Mouse (Mus musculus): ENCODE measurements around the gene Lmbr1.
A peak's percentile ranks its signal among the peaks of the same experiment; 100 is the strongest.
"Not testable (repeated sequence)": the region's sequence is repeated elsewhere in the genome, so short reads cannot be mapped to it uniquely, and the experiment has no call there.

Lmbr1 gene

DNA sequence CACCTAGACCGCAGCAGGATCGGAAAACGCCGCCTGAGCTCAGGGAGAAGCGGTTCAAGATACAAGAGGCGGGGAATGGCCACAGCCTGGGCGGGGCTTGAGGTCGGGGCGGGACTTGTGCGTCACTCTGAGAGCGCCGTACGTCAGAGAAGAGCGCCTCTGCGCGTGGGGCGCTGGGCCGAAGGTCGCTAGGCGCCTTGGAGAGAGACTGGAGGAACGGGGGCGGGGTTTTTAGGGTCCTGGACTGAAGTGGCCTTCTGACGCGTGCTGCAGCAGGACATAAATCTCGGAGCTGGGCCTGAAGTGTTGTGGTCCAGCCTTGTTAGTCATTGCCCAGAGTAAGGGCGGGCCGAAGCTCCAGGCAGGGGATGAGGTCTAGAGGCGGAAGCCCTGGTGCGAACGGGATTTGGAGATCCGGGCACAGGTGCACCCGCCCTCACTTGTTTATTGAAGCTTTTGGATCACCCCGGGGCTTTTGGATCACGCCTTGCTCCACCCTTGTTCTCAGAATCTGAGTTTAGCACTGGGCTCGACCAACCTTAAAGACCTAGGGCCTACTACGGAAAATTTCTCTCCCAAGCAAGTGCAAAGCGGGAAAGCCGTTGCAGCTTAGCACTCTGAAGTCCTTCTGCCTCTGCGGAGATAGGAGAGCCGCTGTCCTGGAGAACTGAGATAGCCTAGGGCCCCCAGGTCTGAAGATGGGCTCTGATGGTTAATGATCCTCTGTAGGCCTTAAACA is at the start of gene Lmbr1:
Gene Lmbr1 (minus strand): TSS at position 93 of the 739 bp plus-strand sequence.
- ATAC-seq (ENCODE audit: low TSS enrichment) = peak; percentile 96

DNA sequence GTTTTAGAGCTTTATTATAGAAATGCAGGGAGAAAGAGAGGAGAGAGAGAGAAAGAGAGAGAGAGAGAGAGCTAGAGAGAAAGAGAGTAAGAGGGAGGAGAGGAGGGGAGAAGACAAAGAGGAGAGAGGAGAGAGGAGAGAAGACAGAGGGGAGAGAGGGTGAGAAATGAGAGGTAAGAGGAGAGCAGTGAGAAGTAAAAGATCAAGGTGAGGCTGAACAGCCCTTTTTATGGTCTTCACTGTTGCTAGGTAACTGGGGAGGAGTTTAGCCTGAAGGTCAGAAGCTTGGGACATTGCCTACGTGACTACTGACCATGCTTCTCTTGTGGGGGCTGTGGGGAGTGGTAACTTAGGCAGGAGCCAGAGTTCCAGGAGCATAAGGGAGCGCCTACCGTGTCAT is 45.1 kb upstream of the Lmbr1 start:
- ATAC-seq (ENCODE audit: low TSS enrichment) = not testable (repeated sequence)

DNA sequence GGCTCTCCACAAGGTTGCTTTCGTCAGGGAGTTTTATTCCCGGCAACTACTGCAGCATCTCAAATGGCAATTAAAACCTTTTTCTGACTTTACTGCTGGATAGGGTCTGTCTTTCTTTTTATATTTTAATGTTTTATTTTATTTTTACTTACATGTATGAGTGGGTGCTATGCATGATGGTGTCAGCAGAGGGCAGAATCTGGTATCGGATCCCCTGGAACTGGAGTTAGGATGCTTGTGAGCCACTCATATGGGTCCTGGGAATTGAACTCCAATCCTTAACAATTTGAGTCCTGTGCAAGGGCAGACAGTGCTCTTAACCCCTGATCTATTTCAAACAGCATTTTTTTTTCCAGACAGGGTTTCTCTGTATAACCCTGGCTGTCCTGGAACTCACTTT is 34.9 kb upstream of the Lmbr1 start:
- ATAC-seq (ENCODE audit: low TSS enrichment) = no peak

DNA sequence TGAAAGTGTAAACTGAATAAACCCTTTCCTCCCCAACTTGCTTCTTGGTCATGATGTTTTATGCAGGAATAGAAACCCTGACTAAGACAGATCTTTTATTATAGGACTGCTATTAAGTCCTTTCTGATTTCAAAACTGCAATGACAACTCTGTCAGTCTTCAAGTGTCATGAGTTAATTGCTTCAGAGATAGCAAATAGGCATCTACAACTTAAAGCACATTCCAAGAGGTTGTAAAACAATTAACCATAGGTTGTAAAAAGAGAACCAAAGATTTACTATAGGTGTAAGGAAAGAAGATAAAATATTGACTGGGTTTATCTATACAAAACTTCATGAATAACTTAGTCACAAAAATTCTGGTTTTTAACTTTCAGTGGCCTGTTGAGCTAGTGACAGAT is 32.7 kb upstream of the Lmbr1 start:
- ATAC-seq (ENCODE audit: low TSS enrichment) = no peak

DNA sequence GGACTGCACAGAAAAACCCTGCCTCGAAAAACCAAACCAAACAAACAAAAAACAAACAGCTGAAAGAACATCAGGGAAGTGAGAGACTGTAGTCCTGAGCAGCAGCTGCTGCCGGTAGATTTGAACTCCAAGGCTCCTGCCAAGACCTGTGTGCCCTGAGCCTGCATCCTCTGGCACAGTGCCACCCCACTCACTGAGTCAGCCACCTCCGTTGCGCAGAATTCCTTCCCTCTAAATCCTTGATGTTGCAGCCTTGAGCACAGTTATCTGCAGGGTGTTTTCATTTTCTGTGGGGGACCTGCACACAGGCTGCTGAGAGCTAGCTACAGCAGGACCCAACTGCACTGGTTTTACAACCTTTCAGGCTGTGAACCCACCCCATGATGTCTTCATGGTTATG is 20.2 kb upstream of the Lmbr1 start:
- ATAC-seq (ENCODE audit: low TSS enrichment) = no peak

DNA sequence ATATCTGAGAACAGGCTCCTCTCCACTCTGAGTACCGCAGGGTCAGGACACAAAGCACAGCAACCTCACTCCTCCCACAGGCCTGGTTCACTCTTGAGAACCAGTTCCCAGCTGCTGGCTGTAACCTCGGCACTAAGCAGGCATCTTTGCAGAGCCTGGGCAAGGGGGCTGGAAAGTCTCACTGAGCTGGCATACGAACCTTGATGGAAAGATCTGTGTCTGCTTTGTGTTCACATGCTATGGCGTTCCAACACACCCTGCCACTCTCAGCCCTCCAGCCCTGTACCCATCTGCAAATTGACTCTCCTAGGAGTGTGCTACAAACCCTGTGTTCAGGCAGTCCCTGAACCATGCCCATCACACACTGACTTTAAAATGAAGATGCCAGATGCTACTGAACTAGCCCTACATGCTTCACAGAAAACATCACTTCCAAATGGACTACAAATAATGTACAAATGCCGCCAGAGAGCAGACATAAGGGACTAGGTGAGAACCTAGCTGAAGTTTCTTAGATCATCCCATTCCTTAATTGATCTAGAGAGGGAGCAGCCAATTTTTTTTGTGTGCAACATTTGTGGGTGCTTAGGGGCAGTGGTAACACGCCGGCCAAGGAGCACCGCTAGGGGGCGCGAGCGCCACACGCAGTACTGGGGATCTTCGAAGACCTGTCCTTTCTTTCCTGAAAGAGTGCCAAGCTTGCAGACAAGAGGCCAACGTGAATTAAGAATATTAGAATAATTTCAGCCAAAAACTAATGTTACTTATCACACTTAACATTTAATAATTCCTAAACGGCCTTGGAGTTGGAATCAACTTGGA is 11.0 kb upstream of the Lmbr1 start:
- peak; percentile 83 for ATAC-seq (ENCODE audit: low TSS enrichment)

DNA sequence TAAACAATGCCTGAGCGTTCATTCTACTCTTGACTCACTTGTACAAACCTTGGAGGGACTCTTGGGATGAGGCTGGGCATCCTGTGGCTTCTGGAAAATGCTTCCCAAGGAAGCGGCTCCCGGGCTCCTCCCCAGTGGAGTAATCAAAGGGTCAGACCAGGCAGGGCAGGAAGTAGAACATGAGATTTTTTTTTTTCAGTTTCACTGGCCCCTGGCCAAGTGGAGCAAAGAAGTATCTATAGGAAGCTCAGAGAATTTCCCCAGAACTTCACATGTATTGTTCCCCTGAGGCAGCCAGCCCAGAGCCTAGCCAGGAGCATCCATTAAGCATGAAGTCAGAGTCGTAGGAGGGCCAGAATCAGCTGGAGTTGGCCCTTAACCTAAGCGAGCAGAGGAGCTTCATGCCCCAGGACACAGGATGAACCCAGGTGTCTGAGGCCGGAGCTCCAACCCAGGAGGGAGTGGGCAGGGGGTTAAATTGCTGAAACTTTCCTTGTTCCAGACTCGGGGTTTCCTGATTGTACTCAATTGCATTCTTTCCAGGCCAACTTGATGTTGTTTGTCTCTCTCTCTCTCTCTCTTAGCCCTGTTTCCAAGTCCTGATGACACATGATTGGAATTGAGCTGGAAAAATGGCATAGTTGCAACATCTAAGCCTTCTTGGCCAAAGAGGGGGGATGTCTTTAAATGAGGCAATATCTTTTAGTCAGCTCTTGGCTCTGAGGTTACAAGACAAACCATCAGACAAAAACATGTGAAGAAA is 10.2 kb upstream of the Lmbr1 start:
- ATAC-seq (ENCODE audit: low TSS enrichment) = no peak

DNA sequence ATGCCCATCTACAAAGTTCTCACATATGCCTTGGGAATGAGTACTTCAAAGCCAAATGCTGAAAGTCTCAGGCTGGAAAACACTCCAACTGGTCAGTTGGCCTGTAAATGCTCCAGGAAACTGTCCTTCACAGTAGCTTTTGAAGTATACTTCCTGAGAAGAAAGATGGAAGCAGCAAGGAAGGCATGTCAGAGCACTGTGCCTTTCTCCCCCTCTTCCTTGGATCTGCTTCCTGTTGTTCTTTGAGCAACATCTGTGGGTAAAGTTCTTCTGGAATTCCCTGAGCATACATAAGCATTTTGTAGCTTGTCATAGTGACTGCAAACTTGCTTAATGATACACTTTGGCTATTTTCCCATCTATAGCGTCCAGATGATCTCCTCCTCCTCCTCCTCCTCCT is 9.4 kb upstream of the Lmbr1 start:
- no peak for ATAC-seq (ENCODE audit: low TSS enrichment)

DNA sequence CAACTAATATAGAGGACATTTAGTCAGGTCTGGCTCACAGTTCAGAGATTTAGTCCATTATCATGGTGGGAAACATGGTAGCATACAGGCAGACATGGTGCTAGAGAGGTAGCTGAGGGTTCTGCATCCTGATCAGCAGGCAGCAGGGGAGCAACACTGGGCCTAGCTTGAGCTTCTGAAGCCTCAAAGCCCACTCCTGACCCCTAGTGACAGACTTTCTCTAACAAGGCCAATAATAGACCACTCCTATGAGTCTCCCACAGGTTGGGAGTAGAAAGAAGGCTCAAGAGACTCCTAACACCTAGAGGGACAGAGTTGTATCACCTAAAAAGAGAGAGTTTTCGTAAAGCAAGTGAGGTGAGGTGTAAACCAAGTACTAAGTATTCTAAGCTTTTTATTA is 4.6 kb upstream of the Lmbr1 start:
- no peak for ATAC-seq (ENCODE audit: low TSS enrichment)

DNA sequence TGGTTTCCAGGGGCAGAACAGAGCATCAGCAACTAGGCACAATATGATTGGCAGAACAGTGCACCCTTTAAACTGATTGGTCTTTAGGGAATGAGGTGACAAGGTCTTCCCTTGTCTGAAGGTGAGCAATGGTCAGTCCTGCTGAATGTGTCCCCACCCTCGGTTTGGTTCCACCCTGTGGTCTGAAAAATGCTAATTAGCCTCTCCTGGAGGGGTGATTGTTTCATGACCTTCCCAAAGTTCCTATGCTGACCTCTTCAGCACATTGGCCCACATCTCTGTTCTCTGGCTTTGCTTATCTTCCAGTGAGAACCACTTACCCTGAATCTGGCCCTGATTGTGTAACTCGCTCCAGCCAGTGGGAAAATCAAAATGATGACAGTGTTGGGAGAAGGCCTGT is 1.9 kb upstream of the Lmbr1 start:
- ATAC-seq (ENCODE audit: low TSS enrichment) = no peak

DNA sequence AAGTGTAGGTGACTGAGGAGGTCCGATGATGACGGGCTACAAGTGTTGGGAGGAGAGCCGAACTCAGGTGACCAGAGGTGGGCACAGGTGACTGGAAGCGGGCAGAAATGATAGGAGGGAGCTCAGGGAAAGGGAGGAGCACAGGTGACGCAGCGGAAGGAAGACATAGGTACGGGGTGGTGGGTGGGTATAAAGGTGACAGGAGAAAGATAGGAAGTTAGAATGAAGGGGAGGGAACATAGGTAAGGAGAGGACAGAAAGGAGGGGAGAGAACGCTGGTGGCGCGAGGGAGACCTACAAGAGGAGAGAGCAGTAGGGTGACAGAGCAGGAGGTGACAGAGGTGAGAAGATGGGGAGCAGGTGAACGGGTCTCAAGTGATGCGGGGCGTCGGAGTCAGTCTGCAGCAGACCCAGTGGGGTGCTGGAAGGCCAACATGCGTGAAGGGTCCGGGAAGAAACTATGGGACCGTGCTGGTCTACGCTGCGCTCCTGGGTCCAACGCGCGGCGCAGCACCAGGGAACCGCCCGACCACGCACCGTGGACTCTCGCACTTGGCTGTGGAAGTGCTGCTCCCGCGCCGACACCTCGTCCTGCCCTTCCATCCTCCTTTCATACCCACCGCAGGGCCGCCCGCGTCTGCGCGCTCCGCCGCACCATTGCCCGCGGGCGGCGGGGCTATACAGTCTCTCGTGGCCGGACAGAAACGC is 446 bp downstream of the Lmbr1 start:
- peak; percentile 76 for ATAC-seq (ENCODE audit: low TSS enrichment)

DNA sequence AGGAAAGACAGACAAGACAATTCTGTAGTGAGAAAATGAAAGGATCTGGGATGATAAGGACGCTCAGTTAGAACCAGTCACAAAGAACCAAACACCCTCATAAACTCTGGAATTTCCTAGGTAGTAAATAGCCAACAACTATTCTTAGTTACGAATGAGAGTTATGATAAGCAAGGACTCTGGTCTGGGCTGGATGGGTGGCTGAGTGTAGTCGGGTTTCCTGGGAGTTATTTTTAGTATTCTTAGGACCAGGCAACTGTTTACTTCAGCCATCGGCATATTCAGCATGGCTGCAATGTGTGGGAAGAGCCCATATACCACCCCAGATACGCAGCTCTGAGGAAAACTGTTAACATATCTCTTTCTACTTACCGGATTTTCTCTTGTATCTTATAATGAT is 14.7 kb downstream of the Lmbr1 start:
- no peak for ATAC-seq (ENCODE audit: low TSS enrichment)

DNA sequence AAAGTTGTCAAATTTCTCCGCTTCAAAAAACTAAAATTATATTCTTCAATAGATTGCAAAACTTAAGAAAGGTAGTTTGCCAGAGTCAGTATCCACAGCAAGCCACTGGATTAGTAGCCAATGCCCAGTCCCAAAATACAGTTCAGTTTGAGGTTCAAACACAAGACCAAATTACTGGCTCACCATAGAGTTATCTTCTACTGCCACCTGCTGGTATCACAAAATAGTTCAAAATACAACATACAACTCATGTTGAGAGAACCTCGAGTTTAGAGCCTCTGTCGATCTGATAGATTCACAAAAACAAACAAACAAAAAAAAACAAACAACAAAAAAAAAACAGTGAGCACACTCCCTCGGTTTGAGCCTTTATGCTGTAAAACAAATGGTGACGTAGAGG is 42.4 kb downstream of the Lmbr1 start:
- ATAC-seq (ENCODE audit: low TSS enrichment) = peak; percentile 57; the same call in 1 of the 2 replicates

DNA sequence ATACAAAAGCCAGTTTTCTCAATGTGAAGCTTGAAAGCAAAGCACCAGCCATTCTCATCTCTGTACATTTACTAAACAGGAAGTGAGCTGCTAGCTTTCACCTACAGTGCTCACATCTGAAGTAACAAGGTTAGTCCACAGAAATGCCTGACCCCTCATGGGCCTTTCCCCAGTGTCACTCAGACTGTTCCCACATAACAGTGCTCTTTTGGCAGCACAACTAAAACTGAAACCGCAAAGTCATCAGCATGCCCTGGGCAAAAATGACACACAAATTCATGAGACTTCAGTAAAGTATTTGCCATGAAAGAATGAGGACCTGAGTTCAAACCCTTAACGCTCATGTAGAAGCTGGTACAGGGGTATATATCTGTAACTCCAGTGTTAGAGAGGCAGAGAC is 55.7 kb downstream of the Lmbr1 start:
- no peak for ATAC-seq (ENCODE audit: low TSS enrichment)

DNA sequence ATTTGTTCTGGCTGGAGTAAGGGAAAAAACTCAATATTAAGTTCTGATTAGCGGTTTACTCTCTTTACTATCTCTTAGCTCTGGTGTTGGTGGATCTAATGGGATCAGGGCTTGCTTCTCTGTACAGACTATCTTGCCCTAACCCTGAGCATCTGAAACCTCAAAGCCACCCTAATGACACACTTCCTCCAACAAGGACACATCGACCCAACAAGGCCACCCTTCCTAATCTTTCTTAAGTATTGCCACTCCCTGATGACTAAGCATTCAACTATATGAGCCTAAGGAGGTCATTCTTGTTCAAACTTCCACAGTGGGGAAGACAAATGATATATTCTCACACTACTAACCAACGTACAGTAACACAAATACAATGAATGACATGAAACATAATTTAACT is 69.0 kb downstream of the Lmbr1 start:
- ATAC-seq (ENCODE audit: low TSS enrichment) = no peak

DNA sequence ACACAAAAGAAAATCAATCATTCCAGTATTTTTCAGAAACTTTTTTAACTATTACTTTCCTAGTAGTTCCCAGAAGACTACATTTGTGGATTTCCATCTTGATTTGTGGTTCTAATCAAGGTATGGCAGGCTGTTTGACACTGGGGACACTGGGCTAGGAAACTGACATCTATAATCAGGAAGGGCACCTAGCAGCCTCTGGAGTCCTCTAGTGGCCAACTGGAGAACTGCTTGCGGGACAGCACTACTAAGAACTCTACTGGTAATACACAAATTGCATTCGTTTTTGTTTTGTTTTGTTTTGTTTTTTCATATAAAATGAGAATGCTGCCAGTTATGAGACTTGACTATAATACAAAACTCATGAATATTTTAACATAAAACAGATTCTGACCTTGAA is 85.0 kb downstream of the Lmbr1 start:
- peak; percentile 79 for ATAC-seq (ENCODE audit: low TSS enrichment)

DNA sequence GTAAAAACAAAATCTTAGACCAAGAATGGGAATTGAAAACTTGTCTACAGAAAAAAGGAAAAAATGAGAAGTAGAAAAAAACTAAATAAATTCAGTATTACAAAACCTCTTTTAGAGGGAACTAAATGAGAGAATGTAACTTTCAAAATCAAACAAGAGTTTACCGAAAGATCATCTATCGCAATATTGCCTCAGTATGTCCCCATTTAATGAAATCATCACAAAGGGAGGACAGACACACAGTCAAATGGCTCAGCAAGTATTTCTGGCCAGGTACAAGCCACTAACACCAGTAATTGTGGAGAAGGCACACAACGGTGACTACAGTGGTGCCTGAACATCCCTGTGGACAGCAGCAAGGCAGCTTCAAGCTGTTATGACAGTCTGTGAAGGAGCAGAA is 88.1 kb downstream of the Lmbr1 start:
- ATAC-seq (ENCODE audit: low TSS enrichment) = no peak

DNA sequence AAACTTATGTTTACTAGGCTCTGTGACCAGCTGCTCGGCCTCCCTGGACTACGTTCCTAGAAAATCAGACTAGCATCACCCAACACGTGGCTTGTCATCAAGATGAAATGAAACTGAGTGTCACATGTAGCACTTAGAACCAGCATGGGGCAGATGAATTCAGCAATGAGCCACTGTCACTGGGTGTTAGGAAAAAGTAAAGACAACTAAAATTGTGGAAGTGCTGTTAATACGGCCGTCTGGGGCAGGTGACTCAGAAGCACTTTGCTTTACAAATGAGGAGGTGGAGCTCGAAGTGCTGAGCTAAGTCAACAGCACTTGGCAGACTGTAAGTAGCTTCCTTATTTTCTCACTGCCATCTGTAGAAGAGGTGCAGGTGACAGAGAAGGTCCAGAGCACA is 88.5 kb downstream of the Lmbr1 start:
- no peak for ATAC-seq (ENCODE audit: low TSS enrichment)

DNA sequence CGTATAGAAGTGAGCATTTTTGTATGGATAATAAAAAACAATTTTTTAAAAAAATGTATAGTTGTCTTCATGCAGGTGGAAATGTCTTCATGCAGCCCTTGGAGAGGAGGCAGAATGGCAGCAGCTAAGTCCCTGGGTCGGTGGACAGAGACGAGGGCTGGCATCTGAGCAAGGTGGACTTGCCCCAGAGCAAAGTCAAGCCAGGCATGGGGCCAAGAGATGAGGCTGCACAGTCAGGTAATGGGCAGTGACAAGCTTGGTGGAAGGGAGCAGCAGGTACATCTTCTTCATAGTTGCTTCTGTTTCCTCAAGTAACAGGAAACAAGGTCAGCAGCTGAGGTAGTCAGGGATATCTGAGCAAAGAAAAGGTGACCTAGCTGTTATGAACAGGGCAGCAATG is 97.1 kb downstream of the Lmbr1 start:
- ATAC-seq (ENCODE audit: low TSS enrichment) = no peak

DNA sequence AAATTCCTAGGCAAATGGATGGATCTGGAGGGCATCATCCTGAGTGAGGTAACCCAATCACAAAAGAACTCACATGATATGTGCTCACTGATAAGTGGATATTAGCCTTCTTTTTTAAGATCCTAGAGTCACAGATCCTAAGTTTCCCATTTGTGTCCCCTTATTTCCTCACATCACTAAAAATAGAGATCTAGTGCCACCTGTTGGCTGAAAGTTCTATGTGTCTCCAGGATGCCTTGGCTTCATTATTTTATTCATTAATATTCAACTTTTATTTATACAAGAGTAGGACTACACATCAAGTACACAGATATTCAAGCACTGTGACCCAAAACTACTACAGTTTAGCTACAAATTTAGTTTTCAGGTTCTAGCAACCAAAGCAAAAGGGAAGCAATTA is 103.4 kb downstream of the Lmbr1 start:
- no peak for ATAC-seq (ENCODE audit: low TSS enrichment)

DNA sequence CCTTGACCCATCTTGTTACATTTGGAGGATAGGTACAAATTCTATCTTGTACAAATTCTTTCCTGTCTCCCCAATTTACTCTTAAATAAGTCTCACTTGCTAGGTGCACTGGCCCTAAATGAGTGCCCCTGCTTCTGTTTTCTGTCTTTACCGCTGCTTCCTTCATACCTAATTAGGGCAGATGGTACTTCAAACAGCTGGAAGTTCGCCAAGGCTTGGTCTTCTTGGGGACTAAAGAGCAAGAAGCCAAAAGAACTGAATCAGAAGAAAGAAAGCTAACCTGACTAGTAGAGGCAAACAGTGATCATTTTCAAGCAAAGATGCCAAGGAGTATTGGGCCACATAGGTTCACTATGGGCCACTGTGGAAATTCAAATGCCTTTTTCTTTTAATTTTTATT is 104.8 kb downstream of the Lmbr1 start:
- ATAC-seq (ENCODE audit: low TSS enrichment) = no peak

DNA sequence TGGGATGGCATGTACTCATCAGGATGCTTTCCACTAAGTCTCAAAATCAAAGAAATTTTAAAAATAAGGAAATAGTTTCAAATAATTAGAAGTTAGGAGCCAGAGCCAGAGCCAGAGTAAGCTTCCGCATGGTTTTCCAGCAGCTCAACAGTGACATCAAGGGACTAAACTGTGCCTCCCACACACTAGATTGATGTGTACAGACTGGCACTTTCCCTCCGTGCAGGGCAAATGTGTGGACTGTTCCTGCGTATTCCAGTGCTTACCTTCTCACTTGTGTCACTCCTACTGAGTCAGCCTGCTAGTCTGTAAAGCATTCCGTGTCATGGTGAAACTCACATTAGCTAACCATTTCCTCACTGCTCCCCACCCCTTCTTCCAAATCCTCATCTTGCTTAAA is 107.3 kb downstream of the Lmbr1 start:
- no peak for ATAC-seq (ENCODE audit: low TSS enrichment)

Data from frontal cortex, adult (tissue).